In genomic region chr6:100218541-100219341, GRCm38 (mm10) we compare ENCODE assay signal across 7 mouse cellular contexts.
A peak's percentile ranks its signal among the peaks of the same experiment; 100 is the strongest.
DNase-seq lines count a peak whose midpoint lies in the region; ATAC-seq and TF ChIP-seq lines count a peak whose summit lies in the region.

No protein-coding gene starts in this region.

- H3K4me3 ChIP-seq in forebrain, embryonic 12.5 days (replicated peaks) = no peak overlapping the region
- H3K4me3 ChIP-seq in heart, embryonic 14.5 days (ENCODE audit: control insufficient read depth in 1 of 2, insufficient read depth in 1 of 2, low read depth in 1 of 2, low read length in 2 of 2) = no peak overlapping the region
- no peak overlapping the region for H3K4me3 ChIP-seq in kidney, postnatal 0 days (replicated peaks; ENCODE audit: low read depth, low read length)
- H3K4me3 ChIP-seq in limb, embryonic 12.5 days (replicated peaks) = no peak overlapping the region
- H3K4me3 ChIP-seq in olfactory bulb, adult 2 months (ENCODE audit: insufficient read depth, low read depth, low read length) = no peak overlapping the region

- no peak for TF ChIP-seq CTCF in kidney, postnatal 0 days (IDR thresholded peaks at IDR 0.05; ENCODE audit: low read depth)
- TF ChIP-seq CTCF in olfactory bulb, adult 2 months (IDR thresholded peaks at IDR 0.05; ENCODE audit: insufficient read depth, low read depth, low read length) = no peak

- H3K9ac ChIP-seq in forebrain, embryonic 12.5 days = no peak overlapping the region
- H3K9ac ChIP-seq in heart, embryonic 14.5 days (ENCODE audit: low read length) = no peak overlapping the region
- no peak overlapping the region for H3K9ac ChIP-seq in kidney, postnatal 0 days (ENCODE audit: low read depth, low read length)
- H3K9ac ChIP-seq in limb, embryonic 12.5 days (replicated peaks) = 0 out of 2 replicates have a peak overlapping the region, but pooled peaks have one; percentile 27

- ATAC-seq in forebrain, embryonic 12.5 days (ENCODE audit: low FRiP score) = peak; percentile 75
- ATAC-seq in heart, embryonic 14.5 days (ENCODE audit: insufficient number of reproducible peaks, insufficient read depth, low FRiP score, low read depth) = peak; percentile 55; the same call in 1 of the 2 replicates
- peak; percentile 62 for ATAC-seq in kidney, postnatal 0 days (replicated peaks; ENCODE audit: low FRiP score, low read depth)
- peak; percentile 75 for ATAC-seq in limb, embryonic 12.5 days (ENCODE audit: insufficient number of reproducible peaks, insufficient read depth, low FRiP score, low TSS enrichment, low read depth)

- H3K9me3 ChIP-seq in forebrain, embryonic 12.5 days = no peaks in the 10 kb centered on the region
- no peaks in the 10 kb centered on the region for H3K9me3 ChIP-seq in heart, embryonic 14.5 days (ENCODE audit: control insufficient read depth, low read length)
- no peaks in the 10 kb centered on the region for H3K9me3 ChIP-seq in kidney, postnatal 0 days (replicated peaks; ENCODE audit: low read length)
- H3K9me3 ChIP-seq in limb, embryonic 12.5 days = no peaks in the 10 kb centered on the region

- no peak overlapping the region for H3K27ac ChIP-seq in forebrain, embryonic 12.5 days
- 0 out of 4 replicates have a peak overlapping the region, but pooled peaks of 1 of the 2 experiments have one; percentile 4 for H3K27ac ChIP-seq in heart, embryonic 14.5 days (replicated peaks in 1 of 2; ENCODE audit: control insufficient read depth in 1 of 2, insufficient read depth in 1 of 2, low read depth in 2 of 2, low read length in 2 of 2)
- no peak overlapping the region for H3K27ac ChIP-seq in kidney, postnatal 0 days
- H3K27ac ChIP-seq in limb, embryonic 12.5 days = peak overlapping the region; percentile 90
- 0 out of 2 replicates have a peak overlapping the region, but pooled peaks have one; percentile 21 for H3K27ac ChIP-seq in olfactory bulb, adult 2 months (ENCODE audit: insufficient read depth, low read depth, low read length)

- no peaks in the 10 kb centered on the region for H3K36me3 ChIP-seq in forebrain, embryonic 12.5 days (replicated peaks)
- no peaks in the 10 kb centered on the region for H3K36me3 ChIP-seq in heart, embryonic 14.5 days (ENCODE audit: control insufficient read depth, insufficient read depth, low read length)
- H3K36me3 ChIP-seq in kidney, postnatal 0 days (ENCODE audit: insufficient read depth, low read length) = no peaks in the 10 kb centered on the region
- H3K36me3 ChIP-seq in limb, embryonic 12.5 days = no peaks in the 10 kb centered on the region; the same call in 1 of the 2 replicates

- H3K27me3 ChIP-seq in forebrain, embryonic 12.5 days = peaks cover 30% of the 10 kb centered on the region
- H3K27me3 ChIP-seq in heart, embryonic 14.5 days (ENCODE audit: control insufficient read depth, insufficient read depth, low read length) = no peaks in the 10 kb centered on the region
- H3K27me3 ChIP-seq in kidney, postnatal 0 days (ENCODE audit: insufficient read depth, low read length) = no peaks in the 10 kb centered on the region
- peaks cover 23% of the 10 kb centered on the region; the same call in 1 of the 2 replicates for H3K27me3 ChIP-seq in limb, embryonic 12.5 days

- no peak for TF ChIP-seq POLR2A in olfactory bulb, adult 2 months (IDR thresholded peaks at IDR 0.05; ENCODE audit: insufficient read depth, low read depth, low read length)

- 40% methylated on average over 13 of the region's 13 CpGs for WGBS in forebrain, embryonic 12.5 days
- 34% methylated on average over 13 of the region's 13 CpGs for WGBS in heart, embryonic 14.5 days
- whole genome bisulfite sequencing in kidney, postnatal 0 days = 33% methylated on average over 13 of the region's 13 CpGs
- WGBS in limb, embryonic 12.5 days = 27% methylated on average over 13 of the region's 13 CpGs
- WGBS in olfactory bulb, adult 2 months = 35% methylated on average over 13 of the region's 13 CpGs

- DNase-seq in cerebellum, adult 11-12 months = peak; percentile 84
- DNase-seq in kidney, postnatal 0 days (ENCODE audit: low spot score) = peak; percentile 54
- no peak for DNase-seq in liver

- H3K4me2 ChIP-seq in forebrain, embryonic 12.5 days = no peak overlapping the region
- H3K4me2 ChIP-seq in heart, embryonic 14.5 days (ENCODE audit: low read length) = no peak overlapping the region
- H3K4me2 ChIP-seq in kidney, postnatal 0 days (ENCODE audit: low read length) = no peak overlapping the region
- 0 out of 2 replicates have a peak overlapping the region, but pooled peaks have one; percentile 2 for H3K4me2 ChIP-seq in limb, embryonic 12.5 days

- peaks cover 18% of the 10 kb centered on the region for H3K4me1 ChIP-seq in forebrain, embryonic 12.5 days
- H3K4me1 ChIP-seq in heart, embryonic 14.5 days (ENCODE audit: control insufficient read depth in 2 of 2, insufficient read depth in 2 of 2, low read length in 2 of 2) = peaks cover 49 to 67% of the 10 kb centered on the region in 2 experiments
- H3K4me1 ChIP-seq in kidney, postnatal 0 days (replicated peaks; ENCODE audit: insufficient read depth, low read length) = peaks cover 20% of the 10 kb centered on the region
- H3K4me1 ChIP-seq in limb, embryonic 12.5 days (replicated peaks) = peaks cover 81% of the 10 kb centered on the region
- peaks cover 41% of the 10 kb centered on the region for H3K4me1 ChIP-seq in olfactory bulb, adult 2 months (ENCODE audit: control insufficient read depth, insufficient read depth, low read length)

Comparison
In these comparisons a context has a peak if more than half of its experiments do, and no peak if none do; other contexts are left out.
1. H3K27ac ChIP-seq: peak in limb, embryonic 12.5 days (single experiment) and olfactory bulb, adult 2 months (single experiment); none in forebrain, embryonic 12.5 days (single experiment) and kidney, postnatal 0 days (single experiment).
2. Peak in every context shown above with its lines, with median percentiles within 50 percentile points of each other: ATAC-seq.